Mouse (Mus musculus) liver, embryonic 13.5 days (tissue): ENCODE measurements around the gene Tmem106a. TPM values are rescaled to one million over a fixed set of nuclear protein-coding genes. Genes with fewer than 3 reads are reported as not detected.

Experiments used
- ATAC-seq: fragments of 200-750 bp; cut with Nextera tagmentation; 2 replicates; pipeline ENCODE4 v1.8.0; 2017; ENCODE audit warnings: low read depth, mild to moderate bottlenecking, moderate number of reproducible peaks, moderate library complexity
- DNase-seq: peaks from one replicate; pipeline ENCODE4 v3.0.0; 2022
- H3K27ac ChIP-seq: fragments of 300-500 bp; sonication (generic); 2 replicates; pipeline ENCODE4 v1.5.1; 2015; ENCODE audit warnings: moderate library complexity, mild to moderate bottlenecking, inconsistent platforms
- H3K27me3 ChIP-seq: fragments of 300-500 bp; sonication (generic); 2 replicates; pipeline ENCODE4 v1.6.1; 2015; ENCODE audit warnings: mild to moderate bottlenecking, inconsistent platforms
- H3K36me3 ChIP-seq: fragments of 300-500 bp; sonication (generic); 2 replicates; pipeline ENCODE4 v1.6.1; 2015; ENCODE audit warnings: mild to moderate bottlenecking, inconsistent platforms
- H3K4me1 ChIP-seq: fragments of 300-500 bp; sonication (generic); replicated peaks from 2 replicates; pipeline ENCODE4 v1.6.1; 2015; ENCODE audit warnings: inconsistent platforms
- H3K4me2 ChIP-seq: fragments of 300-500 bp; sonication (generic); 2 replicates; pipeline ENCODE4 v1.6.1; 2015; ENCODE audit warnings: inconsistent platforms, mild to moderate bottlenecking, moderate library complexity
- H3K4me3 ChIP-seq: fragments of 300-500 bp; sonication (generic); replicated peaks from 2 replicates; pipeline ENCODE4 v1.5.1; 2015; ENCODE audit warnings: mild to moderate bottlenecking, inconsistent platforms
- H3K9ac ChIP-seq: fragments of 300-500 bp; sonication (generic); 2 replicates; pipeline ENCODE4 v1.6.1; 2015; ENCODE audit warnings: mild to moderate bottlenecking, inconsistent platforms
- H3K9me3 ChIP-seq: fragments of 300-500 bp; sonication (generic); replicated peaks from 2 replicates; pipeline ENCODE4 v1.6.1; 2016; ENCODE audit warnings: inconsistent platforms
- WGBS: fragments of 180-500 bp; shearing (Covaris S2); methylation state at CpG from one replicate; pipeline ENCODE4 v1.1.7; 2015; ENCODE audit not compliant: insufficient replicate concordance; 5-methylcytosine and 5-hydroxymethylcytosine counted together
- polyA plus RNA-seq: library from polyadenylated mRNA; unstranded; fragments of >200 nt; fragmentation: Nextera tagmentation; extraction: Ambion mirVana; gene quantifications from 2 replicates; pipeline ENCODE4 v1.2.1, GENCODE M21; 2015

Tmem106a gene
- 5.5 and 5.7 TPM in 2 replicates for polyA plus RNA-seq

- Histone ChIP-seq H3K4me2 (peak within 1 kb of the TSS; percentile 71), H3K27ac (peak within 1 kb of the TSS; percentile 53), H3K4me1 (peaks cover 19% of the 10 kb centered on the region), H3K27me3 (no peaks in the 10 kb centered on the region), H3K9me3 (no peaks in the 10 kb centered on the region), H3K9ac (peak within 1 kb of the TSS; percentile 72), H3K36me3 (peaks cover 38% of the 10 kb centered on the region), H3K4me3 (peak within 1 kb of the TSS; percentile 62)
- whole genome bisulfite sequencing: 14% methylated on average over 31 of the region's 31 CpGs
- DNase-seq (peak; percentile 70), ATAC-seq (peak; percentile 88)
These were observed at the start of gene Tmem106a for GRCm38 (mm10) chr11:101582054-101583035. Tmem106a (plus strand) TSS chr11:101582242.

- H3K4me3 ChIP-seq: no peak overlapping the region
- ATAC-seq (no peak), DNase-seq (no peak)
- H3K27ac ChIP-seq: no peak overlapping the region
- H3K4me1 ChIP-seq: no peaks in the 10 kb centered on the region; the same call in 1 of the 2 replicates
- no peaks in the 10 kb centered on the region for H3K9me3 ChIP-seq
- no peak overlapping the region for H3K4me2 ChIP-seq
- 76% methylated on average over 9 of the region's 9 CpGs for WGBS
- H3K36me3 ChIP-seq: peaks cover 87% of the 10 kb centered on the region
- H3K27me3 ChIP-seq: no peaks in the 10 kb centered on the region
- no peak overlapping the region for H3K9ac ChIP-seq
These were observed 38.5 kb upstream of the Tmem106a start for GRCm38 (mm10) chr11:101543533-101543932.

GRCm38 (mm10) chr11:101544132-101544531, 37.9 kb upstream of the Tmem106a start:
- ATAC-seq (no peak), DNase-seq (no peak)
- Histone ChIP-seq H3K9me3 (no peaks in the 10 kb centered on the region), H3K9ac (no peak overlapping the region), H3K27ac (no peak overlapping the region), H3K36me3 (peaks cover 88% of the 10 kb centered on the region), H3K27me3 (no peaks in the 10 kb centered on the region), H3K4me3 (no peak overlapping the region), H3K4me2 (no peak overlapping the region), H3K4me1 (peaks cover 1% of the 10 kb centered on the region)
- whole genome bisulfite sequencing: 75% methylated on average over 1 of the region's 1 CpGs

- H3K9ac ChIP-seq: no peak overlapping the region
- DNase-seq (no peak), ATAC-seq (no peak)
- H3K36me3 ChIP-seq: peaks cover 60% of the 10 kb centered on the region
- no peak overlapping the region for H3K4me2 ChIP-seq
- no peaks in the 10 kb centered on the region for H3K27me3 ChIP-seq
- no peaks in the 10 kb centered on the region for H3K9me3 ChIP-seq
- no peak overlapping the region for H3K27ac ChIP-seq
- no peak overlapping the region for H3K4me3 ChIP-seq
- peaks cover 22% of the 10 kb centered on the region for H3K4me1 ChIP-seq
These were observed 33.5 kb upstream of the Tmem106a start for GRCm38 (mm10) chr11:101548526-101548925.

GRCm38 (mm10) chr11:101551751-101552475, 30.1 kb upstream of the Tmem106a start, which contains the start of the genes Brca1 and Nbr1:
Brca1 (minus strand) TSS chr11:101551955.
Nbr1 (plus strand) TSS chr11:101552149.
- Histone ChIP-seq H3K36me3 (peaks cover 41% of the 10 kb centered on the region), H3K9me3 (no peaks in the 10 kb centered on the region), H3K4me1 (peaks cover 35% of the 10 kb centered on the region), H3K4me3 (peak within 1 kb of the TSS; percentile 83), H3K4me2 (peak within 1 kb of the TSS; percentile 84), H3K27ac (peak within 1 kb of the TSS; percentile 93), H3K27me3 (no peaks in the 10 kb centered on the region), H3K9ac (peak within 1 kb of the TSS; percentile 89)
- under 1% methylated on average over 43 of the region's 43 CpGs for WGBS
- DNase-seq: peak; percentile 86
- ATAC-seq: peak; percentile 70

GRCm38 (mm10) chr11:101552476-101553300, 29.4 kb upstream of the Tmem106a start:
- WGBS: under 1% methylated on average over 37 of the region's 37 CpGs
- peak overlapping the region; percentile 84 for H3K4me2 ChIP-seq
- DNase-seq (peak; percentile 98), ATAC-seq (peak; percentile 94)
- peaks cover 35% of the 10 kb centered on the region for H3K4me1 ChIP-seq
- H3K4me3 ChIP-seq: peak overlapping the region; percentile 83
- H3K9ac ChIP-seq: peak overlapping the region; percentile 89
- H3K36me3 ChIP-seq: peaks cover 41% of the 10 kb centered on the region
- H3K27ac ChIP-seq: peak overlapping the region; percentile 93
- H3K27me3 ChIP-seq: no peaks in the 10 kb centered on the region
- H3K9me3 ChIP-seq: no peaks in the 10 kb centered on the region

GRCm38 (mm10) chr11:101553354-101553930, 28.6 kb upstream of the Tmem106a start:
- H3K4me1 ChIP-seq: peaks cover 35% of the 10 kb centered on the region
- peak overlapping the region; percentile 93 for H3K27ac ChIP-seq
- peak overlapping the region; percentile 84 for H3K4me2 ChIP-seq
- no peak for DNase-seq
- H3K27me3 ChIP-seq: no peaks in the 10 kb centered on the region
- peak overlapping the region; percentile 89 for H3K9ac ChIP-seq
- H3K36me3 ChIP-seq: peaks cover 40% of the 10 kb centered on the region
- H3K9me3 ChIP-seq: no peaks in the 10 kb centered on the region
- 6% methylated on average over 8 of the region's 8 CpGs for WGBS
- H3K4me3 ChIP-seq: peak overlapping the region; percentile 83
- ATAC-seq: no peak

- Histone ChIP-seq H3K27me3 (no peaks in the 10 kb centered on the region), H3K4me1 (peaks cover 15% of the 10 kb centered on the region), H3K36me3 (peaks cover 55% of the 10 kb centered on the region), H3K4me2 (peak overlapping the region; percentile 25; the same call in 1 of the 2 replicates), H3K9me3 (no peaks in the 10 kb centered on the region), H3K9ac (no peak overlapping the region), H3K4me3 (no peak overlapping the region), H3K27ac (peak overlapping the region; percentile 63; the same call in 1 of the 2 replicates)
- ATAC-seq (no peak), DNase-seq (no peak)
- WGBS: 84% methylated on average over 7 of the region's 7 CpGs
These were observed 25.5 kb upstream of the Tmem106a start for GRCm38 (mm10) chr11:101556541-101556940.

GRCm38 (mm10) chr11:101556954-101557353, 25.1 kb upstream of the Tmem106a start:
- Histone ChIP-seq H3K36me3 (peaks cover 56% of the 10 kb centered on the region), H3K4me3 (no peak overlapping the region), H3K4me2 (peak overlapping the region; percentile 25; the same call in 1 of the 2 replicates), H3K27ac (peak overlapping the region; percentile 63; the same call in 1 of the 2 replicates), H3K9me3 (no peaks in the 10 kb centered on the region), H3K27me3 (no peaks in the 10 kb centered on the region), H3K4me1 (peaks cover 15% of the 10 kb centered on the region), H3K9ac (no peak overlapping the region)
- 80% methylated on average over 2 of the region's 2 CpGs for WGBS
- DNase-seq (no peak), ATAC-seq (no peak)

GRCm38 (mm10) chr11:101562391-101562790, 19.7 kb upstream of the Tmem106a start:
- no peak overlapping the region for H3K9ac ChIP-seq
- H3K27me3 ChIP-seq: no peaks in the 10 kb centered on the region
- H3K4me1 ChIP-seq: no peaks in the 10 kb centered on the region
- H3K4me3 ChIP-seq: no peak overlapping the region
- ATAC-seq (peak; percentile 41; the same call in 1 of the 2 replicates), DNase-seq (peak; percentile 50)
- peaks cover 86% of the 10 kb centered on the region for H3K36me3 ChIP-seq
- WGBS: 17% methylated on average over 5 of the region's 5 CpGs
- no peak overlapping the region for H3K4me2 ChIP-seq
- no peak overlapping the region for H3K27ac ChIP-seq
- no peaks in the 10 kb centered on the region for H3K9me3 ChIP-seq
